Mouse (Mus musculus) kidney, adult 2 months (tissue): Measurements from ENCODE around the gene Tenm4.

Experiments
- CTCF ChIP-seq: fragments of 200-500 bp; conservative IDR thresholded peaks from 2 replicates; pipeline ENCODE4 v1.5.1; 2011; ENCODE audit warnings: low read depth, mild to moderate bottlenecking, control low read depth, low read length, moderate library complexity, mixed read lengths; ENCODE audit not compliant: insufficient read depth, insufficient read length
- POLR2A ChIP-seq: fragments of 200-500 bp; IDR thresholded peaks from one replicate; pipeline ENCODE4 v1.6.1; 2011; ENCODE audit warnings: low read depth, low read length, control low read depth

GRCm38 (mm10) chr7:96781068-96781467 is 610.0 kb downstream of the Tenm4 start:
- no peak for TF ChIP-seq POLR2A
- no peak for TF ChIP-seq CTCF
